Mouse (Mus musculus): Measurements from ENCODE around the gene Snapc3. TPM values are rescaled to one million over a fixed set of nuclear protein-coding genes. Genes with fewer than 3 reads are reported as not detected.

Snapc3 gene
- total RNA-seq, 2 experiments from 2014 or later = 37.5 to 39.9 TPM

- DNase-seq (ENCODE audit: low spot score in 2 of 2) = no peak
Observed at GRCm38 (mm10) chr4:83414241-83414824, 3.2 kb upstream of the Snapc3 start.

GRCm38 (mm10) chr4:83417820-83418186 is 279 bp downstream of the Snapc3 start:
- DNase-seq (ENCODE audit: low spot score in 2 of 2) = peak in 1 of 2 experiments; percentile 17

- DNase-seq (ENCODE audit: low spot score in 2 of 2) = no peak
Observed at GRCm38 (mm10) chr4:83418781-83419180, 1.3 kb downstream of the Snapc3 start.

- DNase-seq (ENCODE audit: low spot score in 2 of 2) = no peak
Observed at GRCm38 (mm10) chr4:83423641-83424040, 6.1 kb downstream of the Snapc3 start.

GRCm38 (mm10) chr4:83425119-83425518 is 7.6 kb downstream of the Snapc3 start:
- no peak for DNase-seq (ENCODE audit: low spot score in 2 of 2)

- DNase-seq (ENCODE audit: low spot score in 2 of 2) = no peak
Observed at GRCm38 (mm10) chr4:83427141-83427540, 9.6 kb downstream of the Snapc3 start.

GRCm38 (mm10) chr4:83427696-83428095 is 10.2 kb downstream of the Snapc3 start:
- no peak for DNase-seq (ENCODE audit: low spot score in 2 of 2)

- no peak for DNase-seq (ENCODE audit: low spot score in 2 of 2)
Observed at GRCm38 (mm10) chr4:83428845-83429244, 11.3 kb downstream of the Snapc3 start.

- no peak for DNase-seq (ENCODE audit: low spot score in 2 of 2)
Observed at GRCm38 (mm10) chr4:83431950-83432349, 14.4 kb downstream of the Snapc3 start.

- no peak for DNase-seq (ENCODE audit: low spot score in 2 of 2)
Observed at GRCm38 (mm10) chr4:83432901-83433300, 15.4 kb downstream of the Snapc3 start.

GRCm38 (mm10) chr4:83436375-83436774 is 18.9 kb downstream of the Snapc3 start:
- no peak for DNase-seq (ENCODE audit: low spot score in 2 of 2)

- no peak for DNase-seq (ENCODE audit: low spot score in 2 of 2)
Observed at GRCm38 (mm10) chr4:83438116-83438515, 20.6 kb downstream of the Snapc3 start.

- DNase-seq (ENCODE audit: low spot score in 2 of 2) = no peak
Observed at GRCm38 (mm10) chr4:83439045-83439444, 21.5 kb downstream of the Snapc3 start.

- no peak for DNase-seq (ENCODE audit: low spot score in 2 of 2)
Observed at GRCm38 (mm10) chr4:83441050-83441449, 23.5 kb downstream of the Snapc3 start.

GRCm38 (mm10) chr4:83450785-83451184 is 33.3 kb downstream of the Snapc3 start:
- DNase-seq (ENCODE audit: low spot score in 2 of 2) = no peak

GRCm38 (mm10) chr4:83460106-83460505 is 42.6 kb downstream of the Snapc3 start:
- no peak for DNase-seq (ENCODE audit: low spot score in 2 of 2)

GRCm38 (mm10) chr4:83464827-83465226 is 47.3 kb downstream of the Snapc3 start:
- no peak for DNase-seq (ENCODE audit: low spot score in 2 of 2)

GRCm38 (mm10) chr4:83467615-83468014 is 50.1 kb downstream of the Snapc3 start:
- DNase-seq (ENCODE audit: low spot score in 2 of 2) = no peak

GRCm38 (mm10) chr4:83468208-83468607 is 50.7 kb downstream of the Snapc3 start:
- no peak for DNase-seq (ENCODE audit: low spot score in 2 of 2)

- no peak for DNase-seq (ENCODE audit: low spot score in 2 of 2)
Observed at GRCm38 (mm10) chr4:83485250-83485649, 67.7 kb downstream of the Snapc3 start.

- DNase-seq (ENCODE audit: low spot score in 2 of 2) = peak; percentile 82 to 90
Observed at GRCm38 (mm10) chr4:83485735-83486116, 68.2 kb downstream of the Snapc3 start.

- peak; percentile 84 to 92 for DNase-seq (ENCODE audit: low spot score in 2 of 2)
Observed at GRCm38 (mm10) chr4:83486117-83486901, 68.8 kb downstream of the Snapc3 start, which contains the start of gene Psip1. Psip1 (minus strand) TSS chr4:83486459.

- no peak for DNase-seq (ENCODE audit: low spot score in 2 of 2)
Observed at GRCm38 (mm10) chr4:83489121-83489520, 71.6 kb downstream of the Snapc3 start.
